Mouse (Mus musculus): ENCODE measurements around the gene Gpc2.

Gpc2 gene

GRCm38 (mm10) chr5:138260834-138261233 is 19.0 kb downstream of the Gpc2 start:
- DNase-seq, result no peak

- no peak for DNase-seq
Measured at GRCm38 (mm10) chr5:138260051-138260450, 19.8 kb downstream of the Gpc2 start.

GRCm38 (mm10) chr5:138258993-138259392 is 20.8 kb downstream of the Gpc2 start:
- no peak for DNase-seq

- DNase-seq, result no peak
Measured at GRCm38 (mm10) chr5:138258542-138258941, 21.3 kb downstream of the Gpc2 start.

GRCm38 (mm10) chr5:138258078-138258477 is 21.7 kb downstream of the Gpc2 start:
- DNase-seq, result no peak

- DNase-seq, result no peak
Measured at GRCm38 (mm10) chr5:138257585-138257978, 22.2 kb downstream of the Gpc2 start.

- DNase-seq, result no peak
Measured at GRCm38 (mm10) chr5:138256966-138257584, 22.7 kb downstream of the Gpc2 start.

GRCm38 (mm10) chr5:138256094-138256467 is 23.7 kb downstream of the Gpc2 start:
- no peak for DNase-seq

- peak; percentile 93 for DNase-seq
Measured at GRCm38 (mm10) chr5:138255353-138256093, 24.3 kb downstream of the Gpc2 start, which contains the start of gene Lamtor4. TSS of gene Lamtor4 (plus strand) at chr5:138255482.

GRCm38 (mm10) chr5:138253061-138253460 is 26.7 kb downstream of the Gpc2 start:
- no peak for DNase-seq

- DNase-seq, result no peak
Measured at GRCm38 (mm10) chr5:138251144-138251543, 28.7 kb downstream of the Gpc2 start.

GRCm38 (mm10) chr5:138241511-138241910 is 38.3 kb downstream of the Gpc2 start:
- no peak for DNase-seq

GRCm38 (mm10) chr5:138234224-138234623 is 45.6 kb downstream of the Gpc2 start:
- DNase-seq, result no peak

GRCm38 (mm10) chr5:138233778-138234177 is 46.0 kb downstream of the Gpc2 start:
- DNase-seq, result no peak

GRCm38 (mm10) chr5:138229511-138229910 is 50.3 kb downstream of the Gpc2 start:
- DNase-seq, result no peak

- DNase-seq, result peak; percentile 38
Measured at GRCm38 (mm10) chr5:138228026-138228425, 51.8 kb downstream of the Gpc2 start.

- no peak for DNase-seq
Measured at GRCm38 (mm10) chr5:138227367-138227766, 52.4 kb downstream of the Gpc2 start.

- DNase-seq, result no peak
Measured at GRCm38 (mm10) chr5:138226491-138226890, 53.3 kb downstream of the Gpc2 start.

GRCm38 (mm10) chr5:138225700-138226099 is 54.1 kb downstream of the Gpc2 start, which contains the start of gene Nxpe5:
TSS of gene Nxpe5 (plus strand) at chr5:138225898.
- no peak for DNase-seq

All from right cerebral cortex, postnatal 14 days (tissue).